Mouse (Mus musculus): Measurements from ENCODE around the gene Sgta.
"Not testable (repeated sequence)": the region's sequence is repeated elsewhere in the genome, so short reads cannot be mapped to it uniquely, and the experiment has no call there.

Sgta gene

GRCm38 (mm10) chr10:81057406-81058130 lies 2.4 kb downstream of the Sgta start:
- DNase-seq (ENCODE audit: low read depth, low spot score): no peak

- not testable (repeated sequence) for DNase-seq (ENCODE audit: low read depth, low spot score)
Observed at GRCm38 (mm10) chr10:81055802-81056340, 4.1 kb downstream of the Sgta start.

GRCm38 (mm10) chr10:81055169-81055568 lies 4.8 kb downstream of the Sgta start:
- DNase-seq (ENCODE audit: low read depth, low spot score): no peak

- DNase-seq (ENCODE audit: low read depth, low spot score): no peak
Observed at GRCm38 (mm10) chr10:81052577-81052976, 7.4 kb downstream of the Sgta start.

GRCm38 (mm10) chr10:81051133-81051532 lies 8.8 kb downstream of the Sgta start:
- DNase-seq (ENCODE audit: low read depth, low spot score): no peak

- no peak for DNase-seq (ENCODE audit: low read depth, low spot score)
Observed at GRCm38 (mm10) chr10:81050645-81051044, 9.3 kb downstream of the Sgta start.

- DNase-seq (ENCODE audit: low read depth, low spot score): not testable (repeated sequence)
Observed at GRCm38 (mm10) chr10:81045246-81045645, 14.7 kb downstream of the Sgta start.

- peak; percentile 51 for DNase-seq (ENCODE audit: low read depth, low spot score)
Observed at GRCm38 (mm10) chr10:81041458-81042175, 18.4 kb downstream of the Sgta start.

- peak; percentile 98 for DNase-seq (ENCODE audit: low read depth, low spot score)
Observed at GRCm38 (mm10) chr10:81036988-81037580, 22.9 kb downstream of the Sgta start, which contains the start of gene Slc39a3. TSS of gene Slc39a3 (minus strand) at chr10:81037426.

- no peak for DNase-seq (ENCODE audit: low read depth, low spot score)
Observed at GRCm38 (mm10) chr10:81036251-81036650, 23.7 kb downstream of the Sgta start.

- no peak for DNase-seq (ENCODE audit: low read depth, low spot score)
Observed at GRCm38 (mm10) chr10:81033586-81033985, 26.4 kb downstream of the Sgta start.

GRCm38 (mm10) chr10:81029031-81029430 lies 30.9 kb downstream of the Sgta start:
- DNase-seq (ENCODE audit: low read depth, low spot score): no peak

- no peak for DNase-seq (ENCODE audit: low read depth, low spot score)
Observed at GRCm38 (mm10) chr10:81028219-81028618, 31.8 kb downstream of the Sgta start.

- DNase-seq (ENCODE audit: low read depth, low spot score): no peak
Observed at GRCm38 (mm10) chr10:81027331-81027730, 32.6 kb downstream of the Sgta start.

GRCm38 (mm10) chr10:81026857-81027256 lies 33.1 kb downstream of the Sgta start:
- DNase-seq (ENCODE audit: low read depth, low spot score): no peak

- no peak for DNase-seq (ENCODE audit: low read depth, low spot score)
Observed at GRCm38 (mm10) chr10:81025639-81026275, 34.2 kb downstream of the Sgta start, which contains the start of gene Diras1. TSS of gene Diras1 (minus strand) at chr10:81025662.

- DNase-seq (ENCODE audit: low read depth, low spot score): no peak
Observed at GRCm38 (mm10) chr10:81025047-81025621, 34.8 kb downstream of the Sgta start.

GRCm38 (mm10) chr10:81024346-81024937 lies 35.5 kb downstream of the Sgta start:
- DNase-seq (ENCODE audit: low read depth, low spot score): no peak

GRCm38 (mm10) chr10:81022744-81023143 lies 37.2 kb downstream of the Sgta start:
- no peak for DNase-seq (ENCODE audit: low read depth, low spot score)

GRCm38 (mm10) chr10:81021547-81022110 lies 38.4 kb downstream of the Sgta start:
- DNase-seq (ENCODE audit: low read depth, low spot score): no peak

GRCm38 (mm10) chr10:81020207-81020606 lies 39.8 kb downstream of the Sgta start:
- no peak for DNase-seq (ENCODE audit: low read depth, low spot score)

Data from embryo, embryonic 11.5 days (tissue).